Mouse (Mus musculus) intestine, postnatal 0 days (tissue): ENCODE results near the gene Cab39l. TPM values are rescaled to one million over a fixed set of nuclear protein-coding genes. Genes with fewer than 3 reads are reported as not detected.
A peak's percentile ranks its signal among the peaks of the same experiment; 100 is the strongest.
"Not testable (repeated sequence)": the region's sequence is repeated elsewhere in the genome, so short reads cannot be mapped to it uniquely, and the experiment has no call there.

ENCODE experiments used
- ATAC-seq: fragments of 200-750 bp; cut with Nextera tagmentation; 2 replicates; pipeline ENCODE4 v1.8.0; 2017; ENCODE audit warnings: mild to moderate bottlenecking, moderate TSS enrichment, moderate library complexity
- H3K27ac ChIP-seq: fragments of 300-500 bp; sonication (generic); 2 replicates; pipeline ENCODE4 v1.5.1; 2014; ENCODE audit warnings: mild to moderate bottlenecking, low read depth, low read length, moderate library complexity
- H3K27me3 ChIP-seq: fragments of 300-500 bp; sonication (generic); replicated peaks from 2 replicates; pipeline ENCODE4 v1.6.1; 2014; ENCODE audit warnings: low read length, mixed read lengths; ENCODE audit not compliant: control insufficient read depth, insufficient read depth
- H3K36me3 ChIP-seq: fragments of 300-500 bp; sonication (generic); 2 replicates; pipeline ENCODE4 v1.6.1; 2014; ENCODE audit warnings: mild to moderate bottlenecking, moderate library complexity; ENCODE audit not compliant: control insufficient read depth, insufficient read depth
- H3K4me1 ChIP-seq: fragments of 300-500 bp; sonication (generic); replicated peaks from 2 replicates; pipeline ENCODE4 v1.6.1; 2014; ENCODE audit warnings: antibody characterized with exemption, low read length, mixed read lengths; ENCODE audit not compliant: control insufficient read depth, insufficient read depth
- H3K4me2 ChIP-seq: fragments of 300-500 bp; sonication (generic); replicated peaks from 2 replicates; pipeline ENCODE4 v1.6.1; 2014; ENCODE audit warnings: low read depth, mild to moderate bottlenecking, moderate library complexity
- H3K4me3 ChIP-seq: fragments of 300-500 bp; sonication (generic); 2 replicates; pipeline ENCODE4 v1.5.1; 2014; ENCODE audit warnings: low read depth, low read length
- H3K9ac ChIP-seq: fragments of 300-500 bp; sonication (generic); 2 replicates; pipeline ENCODE4 v1.6.1; 2014; ENCODE audit warnings: mild to moderate bottlenecking, low read depth, low read length
- H3K9me3 ChIP-seq: fragments of 300-500 bp; sonication (generic); 2 replicates; pipeline ENCODE4 v1.6.1; 2016; ENCODE audit warnings: mixed run types; ENCODE audit not compliant: control insufficient read depth
- CTCF ChIP-seq: sonication (generic); IDR thresholded peaks from 2 replicates; pipeline ENCODE4 v1.5.1; 2016; ENCODE audit warnings: low read depth, mild to moderate bottlenecking, control low read depth, antibody characterized with exemption, moderate library complexity
- WGBS: fragments of 180-500 bp; shearing (Covaris S2); extraction: QIAGEN DNeasy Blood & Tissue Kit; methylation state at CpG from one replicate; pipeline ENCODE4 v1.1.7; 2014; 5-methylcytosine and 5-hydroxymethylcytosine counted together
- polyA plus RNA-seq: library from polyadenylated mRNA; unstranded; fragments of >200 nt; fragmentation: Nextera tagmentation; extraction: Ambion mirVana; gene quantifications from 2 replicates; pipeline ENCODE4 v1.2.1, GENCODE M21; 2015

Cab39l gene
- polyA plus RNA-seq, 1 experiment from 2014 or later, result 19.0 TPM

DNA sequence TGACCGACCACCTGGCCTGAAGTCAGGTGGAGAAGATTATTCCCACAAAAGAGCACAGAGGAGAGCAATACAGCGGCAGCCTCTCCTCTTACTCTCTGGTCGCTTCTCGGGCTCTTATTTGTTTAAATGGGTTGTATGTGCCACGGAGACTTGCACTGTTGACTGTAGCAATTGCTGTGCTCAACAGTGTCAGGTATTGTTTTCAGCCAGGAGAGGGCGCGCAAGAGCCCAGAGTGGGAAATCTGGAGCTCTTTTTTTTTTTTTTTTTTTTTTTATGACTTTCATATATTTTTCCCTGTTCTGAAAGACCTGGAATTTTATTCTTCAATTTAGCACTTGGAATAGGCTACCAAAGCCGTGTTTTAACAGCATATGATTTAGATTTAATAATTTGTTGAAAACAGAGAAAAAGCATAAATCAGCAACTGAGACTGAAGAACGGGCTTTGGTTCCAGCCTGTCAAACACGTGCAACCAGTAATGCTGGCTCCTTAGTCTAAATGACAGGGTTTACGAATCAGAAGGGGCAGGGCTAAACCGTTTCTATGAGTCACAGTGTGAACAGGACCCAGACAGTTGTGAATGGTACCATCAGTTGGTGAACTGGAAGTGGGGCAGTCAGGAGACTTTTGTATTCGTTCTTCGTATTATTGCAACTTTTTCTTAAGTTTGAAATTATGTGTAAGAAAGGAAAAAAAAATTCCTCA lies 172.3 kb downstream of the Cab39l start:
- no peaks in the 10 kb centered on the region for H3K9me3 ChIP-seq
- H3K36me3 ChIP-seq, result no peaks in the 10 kb centered on the region
- no peaks in the 10 kb centered on the region for H3K4me1 ChIP-seq
- no peaks in the 10 kb centered on the region for H3K27me3 ChIP-seq
- no peak overlapping the region for H3K4me2 ChIP-seq
- no peak overlapping the region for H3K4me3 ChIP-seq
- TF ChIP-seq CTCF, result peak; percentile 78
- 45% methylated on average over 14 of the region's 14 CpGs for WGBS
- H3K27ac ChIP-seq, result no peak overlapping the region
- ATAC-seq, result no peak
- H3K9ac ChIP-seq, result no peak overlapping the region

GRCm38 (mm10) chr14:59614149-59614548 lies 173.4 kb downstream of the Cab39l start:
- not testable (repeated sequence) for H3K4me3 ChIP-seq, H3K4me2 ChIP-seq, H3K9ac ChIP-seq, H3K27me3 ChIP-seq, H3K9me3 ChIP-seq, H3K27ac ChIP-seq, H3K36me3 ChIP-seq, ATAC-seq, H3K4me1 ChIP-seq
- 79% methylated on average over 3 of the region's 3 CpGs for WGBS

- Histone ChIP-seq H3K27me3 (no peaks in the 10 kb centered on the region), H3K4me3 (no peak overlapping the region), H3K36me3 (no peaks in the 10 kb centered on the region), H3K9me3 (no peaks in the 10 kb centered on the region), H3K4me2 (no peak overlapping the region), H3K4me1 (no peaks in the 10 kb centered on the region), H3K9ac (no peak overlapping the region), H3K27ac (no peak overlapping the region)
- no peak for TF ChIP-seq CTCF
- ATAC-seq, result no peak
- WGBS, result 35% methylated on average over 7 of the region's 7 CpGs
Observed at GRCm38 (mm10) chr14:59616802-59617201, 176.0 kb downstream of the Cab39l start.

DNA sequence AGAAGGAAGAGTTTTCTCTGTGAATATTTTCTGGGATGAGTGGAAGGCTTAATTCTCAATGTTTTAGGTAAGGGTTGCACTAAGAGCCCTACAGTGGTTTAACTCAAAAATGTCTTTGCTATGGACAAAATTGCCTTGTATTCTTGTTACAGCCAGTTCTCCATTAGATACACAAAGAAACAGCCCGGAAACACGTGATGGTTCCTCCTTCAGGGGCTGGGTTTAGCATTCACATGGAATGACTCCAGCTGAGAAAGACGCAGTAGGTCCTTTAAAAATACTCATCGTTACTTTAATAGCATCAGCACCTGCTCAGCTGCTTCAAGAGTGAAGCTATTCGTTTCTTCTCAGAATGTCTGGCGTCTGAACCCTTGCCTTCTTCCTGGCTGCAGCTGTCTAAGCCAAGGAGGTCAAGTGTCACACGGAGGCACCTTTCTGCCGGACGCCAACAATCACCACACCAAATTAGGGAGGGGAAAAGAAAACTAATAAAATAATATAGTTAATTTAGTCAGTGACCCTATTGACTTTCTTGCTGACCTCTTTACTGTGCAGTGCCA lies 183.6 kb downstream of the Cab39l start:
- Histone ChIP-seq H3K4me2 (peak overlapping the region; percentile 99; the same call in 1 of the 2 replicates), H3K27me3 (0 out of 2 replicates have a peak, but pooled peaks cover 5% of the 10 kb centered on the region), H3K4me3 (no peak overlapping the region), H3K9me3 (no peaks in the 10 kb centered on the region), H3K27ac (no peak overlapping the region), H3K4me1 (no peaks in the 10 kb centered on the region; the same call in 1 of the 2 replicates), H3K9ac (no peak overlapping the region), H3K36me3 (no peaks in the 10 kb centered on the region)
- ATAC-seq, result no peak
- TF ChIP-seq CTCF, result no peak
- 51% methylated on average over 9 of the region's 9 CpGs for WGBS

- Histone ChIP-seq H3K27me3 (0 out of 2 replicates have a peak, but pooled peaks cover 5% of the 10 kb centered on the region), H3K9me3 (no peaks in the 10 kb centered on the region), H3K4me1 (no peaks in the 10 kb centered on the region; the same call in 1 of the 2 replicates), H3K9ac (peak within 1 kb of the TSS; percentile 50), H3K36me3 (0 out of 2 replicates have a peak, but pooled peaks cover 5% of the 10 kb centered on the region), H3K4me2 (peak within 1 kb of the TSS; percentile 99), H3K4me3 (peak within 1 kb of the TSS; percentile 61), H3K27ac (peak within 1 kb of the TSS; percentile 41; the same call in 1 of the 2 replicates)
- ATAC-seq, result peak; percentile 71
- peak; percentile 77 for TF ChIP-seq CTCF
- WGBS, result under 1% methylated on average over 59 of the region's 65 CpGs
Observed at GRCm38 (mm10) chr14:59625158-59625805, 184.5 kb downstream of the Cab39l start, which contains the start of gene Shisa2. Gene Shisa2 (plus strand): TSS chr14:59625308.

DNA sequence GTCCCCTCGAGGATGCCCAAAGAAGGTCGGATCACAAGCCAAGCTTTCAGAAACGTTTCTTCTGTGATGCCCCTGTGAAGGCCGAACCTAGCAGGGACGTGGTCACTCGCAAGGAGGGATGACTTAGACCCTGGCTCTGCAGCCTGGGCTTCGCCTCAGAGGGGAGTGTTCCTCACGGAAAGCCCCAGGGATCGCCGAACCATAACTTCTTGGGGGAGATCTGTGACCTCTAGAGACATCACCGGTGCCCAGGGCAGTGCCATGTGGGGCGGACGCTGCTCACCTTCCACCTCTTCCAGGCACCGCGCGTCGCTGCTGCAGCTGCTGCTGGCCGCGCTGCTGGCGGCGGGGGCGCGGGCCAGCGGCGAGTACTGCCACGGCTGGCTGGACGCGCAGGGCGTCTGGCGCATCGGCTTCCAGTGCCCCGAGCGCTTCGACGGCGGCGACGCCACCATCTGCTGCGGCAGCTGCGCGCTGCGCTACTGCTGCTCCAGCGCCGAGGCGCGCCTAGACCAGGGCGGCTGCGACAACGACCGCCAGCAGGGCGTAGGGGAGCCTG lies 185.1 kb downstream of the Cab39l start:
- no peak overlapping the region for H3K27ac ChIP-seq
- 0 out of 2 replicates have a peak, but pooled peaks cover 5% of the 10 kb centered on the region for H3K27me3 ChIP-seq
- H3K4me1 ChIP-seq, result no peaks in the 10 kb centered on the region; the same call in 1 of the 2 replicates
- under 1% methylated on average over 51 of the region's 51 CpGs for WGBS
- peak overlapping the region; percentile 61 for H3K4me3 ChIP-seq
- peak; percentile 21 for TF ChIP-seq CTCF
- H3K9ac ChIP-seq, result peak overlapping the region; percentile 50; the same call in 1 of the 2 replicates
- peak overlapping the region; percentile 99 for H3K4me2 ChIP-seq
- 0 out of 2 replicates have a peak, but pooled peaks cover 6% of the 10 kb centered on the region for H3K36me3 ChIP-seq
- peak; percentile 44 for ATAC-seq
- H3K9me3 ChIP-seq, result no peaks in the 10 kb centered on the region
